Mouse (Mus musculus) ES-Bruce4 (cell line): ENCODE measurements at regions not wholly inside any gene's neighbourhood (a gene's known extent, or its start where the extent isn't known, plus 50 kb on each side); places are given as distances from the start of the nearest gene placed in this dataset.

Experiments
- CTCF ChIP-seq: IDR thresholded peaks from one replicate; pipeline ENCODE4 v1.8.1; 2011; ENCODE audit warnings: low read depth, low read length
- EP300 ChIP-seq: IDR thresholded peaks from 2 replicates; pipeline ENCODE4 v1.6.1; 2011; ENCODE audit warnings: low read depth, low read length; ENCODE audit not compliant: insufficient read depth
- POLR2A ChIP-seq: IDR thresholded peaks from one replicate; pipeline ENCODE4 v1.8.1; 2011; ENCODE audit warnings: low read length; ENCODE audit not compliant: insufficient read depth

DNA sequence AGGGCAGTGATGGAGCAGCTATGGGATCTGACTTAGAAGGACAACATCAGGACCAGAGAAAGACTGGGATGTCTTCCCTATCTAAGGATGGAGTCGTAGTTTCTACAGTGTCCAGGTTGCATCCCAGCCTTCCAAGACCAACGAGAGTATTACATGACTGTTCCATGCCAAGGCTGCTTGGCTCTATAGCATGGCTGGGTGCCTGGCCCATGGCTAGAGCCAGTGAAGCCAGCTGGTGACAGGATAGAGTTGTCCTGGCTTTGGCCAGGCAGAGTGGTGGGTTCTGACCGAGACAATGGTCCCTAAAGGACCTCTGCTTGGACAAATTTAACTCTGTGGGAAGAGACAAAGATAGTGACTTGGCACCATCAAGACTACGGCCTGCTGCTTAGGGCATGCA is 187.2 kb upstream of the 4931429L15Rik start:
- TF ChIP-seq CTCF (no peak), POLR2A (no peak), EP300 (no peak)
